Mouse (Mus musculus) kidney, adult 11 months (tissue): Measurements from ENCODE around the gene Gja4.
A peak's percentile ranks its signal among the peaks of the same experiment; 100 is the strongest.

ENCODE experiments used
- DNase-seq: peaks from one replicate; pipeline ENCODE4 v3.0.0; 2022

Gene Gja4

GRCm38 (mm10) chr4:127313861-127314260, at the start of gene Gja4:
Gene Gja4 (minus strand): TSS chr4:127314039.
- DNase-seq = peak; percentile 64

- DNase-seq = no peak
These were observed 49.5 kb upstream of the Gja4 start for GRCm38 (mm10) chr4:127363331-127363730.

GRCm38 (mm10) chr4:127362520-127362919, 48.7 kb upstream of the Gja4 start:
- DNase-seq = no peak

GRCm38 (mm10) chr4:127358018-127358417, 44.2 kb upstream of the Gja4 start, which contains the start of gene Gjb5:
Gene Gjb5 (minus strand): TSS chr4:127358181.
- DNase-seq = no peak

- DNase-seq = peak; percentile 17
These were observed 41.0 kb upstream of the Gja4 start for GRCm38 (mm10) chr4:127354506-127355485.

- no peak for DNase-seq
These were observed 40.2 kb upstream of the Gja4 start, which contains the start of gene Gjb4 for GRCm38 (mm10) chr4:127353951-127354438. Gene Gjb4 (minus strand): TSS chr4:127354081.

- DNase-seq = no peak
These were observed 38.8 kb upstream of the Gja4 start for GRCm38 (mm10) chr4:127352594-127352993.

GRCm38 (mm10) chr4:127349560-127350300, 35.9 kb upstream of the Gja4 start:
- no peak for DNase-seq

- no peak for DNase-seq
These were observed 31.2 kb upstream of the Gja4 start for GRCm38 (mm10) chr4:127345000-127345399.

- no peak for DNase-seq
These were observed 27.5 kb upstream of the Gja4 start for GRCm38 (mm10) chr4:127341372-127341771.

GRCm38 (mm10) chr4:127337668-127338067, 23.8 kb upstream of the Gja4 start:
- no peak for DNase-seq

GRCm38 (mm10) chr4:127334870-127335504, 21.1 kb upstream of the Gja4 start:
- DNase-seq = no peak

- DNase-seq = no peak
These were observed 17.3 kb upstream of the Gja4 start for GRCm38 (mm10) chr4:127331171-127331570.

- DNase-seq = no peak
These were observed 16.6 kb upstream of the Gja4 start, which contains the start of gene Gjb3 for GRCm38 (mm10) chr4:127330181-127331100. Gene Gjb3 (minus strand): TSS chr4:127330844.

GRCm38 (mm10) chr4:127329751-127330150, 15.9 kb upstream of the Gja4 start:
- no peak for DNase-seq

GRCm38 (mm10) chr4:127329046-127329445, 15.2 kb upstream of the Gja4 start:
- no peak for DNase-seq

GRCm38 (mm10) chr4:127328378-127328777, 14.5 kb upstream of the Gja4 start:
- DNase-seq = no peak

GRCm38 (mm10) chr4:127327749-127328148, 13.9 kb upstream of the Gja4 start:
- no peak for DNase-seq

GRCm38 (mm10) chr4:127327258-127327657, 13.4 kb upstream of the Gja4 start:
- DNase-seq = no peak

GRCm38 (mm10) chr4:127325276-127325675, 11.4 kb upstream of the Gja4 start:
- DNase-seq = no peak

- peak; percentile 20 for DNase-seq
These were observed 10.9 kb upstream of the Gja4 start for GRCm38 (mm10) chr4:127324759-127325158.

- peak; percentile 38 for DNase-seq
These were observed 10.5 kb upstream of the Gja4 start for GRCm38 (mm10) chr4:127324296-127324695.
